Mouse (Mus musculus): ENCODE measurements at regions not wholly inside any gene's neighbourhood (a gene's known extent, or its start where the extent isn't known, plus 50 kb on each side); places are given as distances from the start of the nearest gene placed in this dataset.

DNA sequence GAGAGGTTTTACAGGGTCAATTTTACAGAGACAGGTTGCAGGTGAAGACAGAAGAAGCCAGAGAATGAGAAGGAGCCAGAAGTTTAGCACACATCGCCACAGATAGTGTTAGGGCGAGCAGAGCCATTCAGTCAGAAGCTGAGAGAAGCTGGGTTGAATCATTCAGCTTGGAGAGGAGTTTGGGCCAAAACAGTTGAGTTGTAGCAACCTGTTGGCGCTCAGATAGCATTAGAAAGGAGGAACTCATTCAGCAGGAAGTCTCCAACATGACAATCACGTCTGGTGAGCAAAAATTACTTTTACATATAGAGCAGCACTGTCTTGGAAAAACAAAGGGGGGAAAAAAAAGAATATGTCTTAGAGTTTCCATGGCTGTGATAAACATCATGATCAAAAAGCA, 53.2 kb downstream of the Fam43a start:
- DNase-seq (ENCODE audit: low read depth, low spot score): no peak

- DNase-seq (ENCODE audit: low read depth, low spot score): no peak
These were observed 54.3 kb downstream of the Fam43a start for GRCm38 (mm10) chr16:30653806-30654205.

GRCm38 (mm10) chr16:30654226-30654625, 54.7 kb downstream of the Fam43a start:
- DNase-seq (ENCODE audit: low read depth, low spot score): no peak

DNA sequence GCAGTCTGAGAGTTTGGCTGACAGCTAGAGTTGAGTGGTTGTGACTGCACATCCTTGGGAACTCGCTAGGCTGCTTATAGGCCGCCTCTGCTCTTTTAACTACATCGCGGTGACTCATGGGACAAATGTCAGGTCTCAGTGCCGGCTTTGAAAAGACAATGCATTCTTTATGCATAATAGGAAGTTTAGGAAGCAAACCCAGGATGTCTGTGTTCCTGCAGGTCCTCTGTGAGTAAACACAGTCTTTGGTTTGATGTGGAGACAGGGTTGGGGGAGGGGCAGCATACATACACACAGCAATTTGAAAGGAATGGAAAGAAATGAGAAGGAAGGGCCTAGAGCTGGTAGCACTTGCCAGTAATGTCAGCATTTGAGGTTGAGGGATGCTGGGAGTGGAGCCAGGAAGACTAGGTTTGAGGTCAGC, 56.3 kb downstream of the Fam43a start:
- no peak for DNase-seq (ENCODE audit: low read depth, low spot score)

GRCm38 (mm10) chr16:30656881-30657280, 57.4 kb downstream of the Fam43a start:
- DNase-seq (ENCODE audit: low read depth, low spot score): no peak

GRCm38 (mm10) chr16:30658921-30659320, 59.4 kb downstream of the Fam43a start:
- no peak for DNase-seq (ENCODE audit: low read depth, low spot score)

- DNase-seq (ENCODE audit: low read depth, low spot score): no peak
These were observed 61.8 kb downstream of the Fam43a start for GRCm38 (mm10) chr16:30661086-30661977.

DNA sequence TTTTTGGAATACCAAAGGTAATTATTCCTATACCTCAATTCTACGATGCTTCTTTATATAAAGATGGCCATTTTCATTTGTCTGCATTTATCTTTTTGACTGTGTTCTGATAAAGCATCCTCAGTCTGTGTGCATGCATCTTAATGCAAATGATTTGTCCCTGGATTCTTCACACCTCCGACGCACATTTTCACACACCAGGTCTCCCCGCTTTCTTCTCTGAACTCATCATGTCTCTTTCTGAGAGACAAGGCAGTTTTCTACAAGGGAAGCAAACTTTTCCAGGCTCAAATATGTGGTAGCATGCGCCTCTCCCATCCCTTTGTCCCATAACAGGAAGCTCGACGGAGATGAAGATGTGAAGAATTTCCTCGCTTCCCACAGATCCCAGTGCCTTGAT, 63.5 kb downstream of the Fam43a start:
- no peak for DNase-seq (ENCODE audit: low read depth, low spot score)

DNA sequence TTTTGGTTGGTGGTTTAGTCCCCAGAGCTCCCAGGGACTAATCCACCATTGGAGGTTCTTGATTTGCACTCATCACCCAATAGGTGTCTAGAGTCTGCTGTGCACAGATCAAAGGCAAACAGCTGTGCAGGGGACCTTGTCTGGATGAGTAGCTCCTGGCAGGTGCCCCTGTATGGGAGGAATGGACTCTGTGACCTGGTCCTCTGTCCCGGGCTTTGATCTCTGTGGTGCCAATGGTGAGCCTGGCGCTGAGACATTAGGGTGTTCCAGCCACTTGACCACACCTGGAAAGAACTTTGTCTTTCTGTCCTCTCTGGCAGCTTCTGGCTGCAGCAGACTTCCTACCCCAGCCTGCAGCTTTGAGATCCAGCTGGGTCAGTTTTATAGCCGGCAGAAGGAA, 64.4 kb downstream of the Fam43a start:
- DNase-seq (ENCODE audit: low read depth, low spot score): no peak

DNA sequence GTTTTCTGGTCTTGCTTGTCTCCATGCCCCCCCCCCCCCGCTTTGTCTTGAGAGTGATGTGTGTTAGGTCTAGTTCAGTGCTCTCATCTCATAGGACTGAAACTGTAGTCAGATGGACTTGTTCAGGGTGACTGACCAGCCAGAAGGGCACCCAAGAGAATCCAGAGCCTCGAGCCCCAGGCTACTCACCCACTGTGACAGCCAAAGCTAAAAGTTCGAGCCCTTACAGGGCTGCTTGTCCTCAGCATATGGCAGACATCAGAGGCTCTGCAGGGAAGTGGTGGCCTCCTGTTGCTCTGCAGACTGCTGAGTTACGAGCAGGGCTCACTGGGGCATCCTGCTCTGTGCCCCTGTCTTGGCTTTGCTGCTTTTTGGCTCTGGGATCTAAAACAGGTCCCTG, 64.9 kb downstream of the Fam43a start:
- DNase-seq (ENCODE audit: low read depth, low spot score): no peak

GRCm38 (mm10) chr16:30665881-30666280, 66.4 kb downstream of the Fam43a start:
- DNase-seq (ENCODE audit: low read depth, low spot score): no peak

DNA sequence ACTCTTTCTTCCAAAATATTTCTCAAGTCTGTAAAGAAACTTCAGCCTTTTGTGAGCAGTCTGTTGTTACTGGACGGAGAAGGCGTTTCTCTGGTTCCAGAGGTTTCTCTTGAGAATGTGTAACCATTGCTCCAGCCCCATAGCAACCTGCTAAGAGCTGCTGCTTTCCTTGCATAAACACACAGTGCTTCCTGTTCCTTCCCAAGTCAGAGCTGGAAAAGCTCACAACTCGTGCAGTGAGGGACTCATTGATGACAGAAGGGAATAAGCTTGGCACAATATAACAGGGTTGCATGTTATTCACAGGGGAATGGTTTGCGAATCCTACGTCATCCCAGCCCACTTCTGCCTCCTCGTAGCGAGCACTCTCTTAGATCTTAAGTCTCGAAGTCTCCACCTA, 70.4 kb downstream of the Fam43a start:
- DNase-seq (ENCODE audit: low read depth, low spot score): no peak

GRCm38 (mm10) chr16:30671584-30671983, 72.1 kb downstream of the Fam43a start:
- no peak for DNase-seq (ENCODE audit: low read depth, low spot score)

DNA sequence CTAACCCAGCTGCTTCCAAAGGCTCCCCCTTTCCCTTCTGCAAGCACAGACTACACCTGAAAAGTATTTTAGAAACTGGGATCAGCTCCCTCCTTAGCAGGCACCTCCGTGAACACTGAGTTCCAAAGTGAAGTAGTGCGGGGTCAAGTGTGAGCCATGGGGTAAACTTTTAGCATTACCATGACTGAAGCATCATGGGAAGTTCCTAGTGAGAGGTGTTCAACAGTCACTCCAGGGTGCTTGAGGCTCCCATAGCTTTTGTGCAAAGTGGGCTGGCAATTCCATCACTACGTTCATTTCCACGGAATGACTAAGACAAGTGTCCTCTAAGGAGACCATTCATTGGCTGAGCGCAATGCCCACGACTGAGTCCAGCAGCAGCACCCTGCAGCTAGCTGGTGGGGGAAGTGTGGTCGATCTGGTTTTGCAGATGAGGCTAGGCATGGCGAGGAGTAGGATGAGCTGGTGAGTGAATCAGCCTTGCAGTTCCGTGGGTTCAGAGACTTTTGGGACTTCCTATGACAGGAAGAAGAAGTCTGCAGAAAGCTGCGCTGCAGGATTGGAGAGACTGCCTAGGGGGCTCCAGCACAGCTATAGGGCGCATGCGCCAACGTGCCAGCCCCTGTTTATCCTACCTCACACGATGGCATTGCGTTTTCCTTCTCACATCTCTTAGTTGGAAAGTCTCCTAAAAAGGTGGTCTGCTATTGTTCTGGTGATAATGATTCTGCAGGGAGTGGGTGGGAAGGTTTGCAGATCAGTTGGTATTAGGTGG, 73.4 kb downstream of the Fam43a start:
- no peak for DNase-seq (ENCODE audit: low read depth, low spot score)

- DNase-seq (ENCODE audit: low read depth, low spot score): no peak
These were observed 74.1 kb downstream of the Fam43a start for GRCm38 (mm10) chr16:30673662-30674061.

- DNase-seq (ENCODE audit: low read depth, low spot score): peak; percentile 38
These were observed 76.3 kb downstream of the Fam43a start for GRCm38 (mm10) chr16:30675829-30676228.

GRCm38 (mm10) chr16:30677016-30677415, 77.5 kb downstream of the Fam43a start:
- peak; percentile 15 for DNase-seq (ENCODE audit: low read depth, low spot score)

DNA sequence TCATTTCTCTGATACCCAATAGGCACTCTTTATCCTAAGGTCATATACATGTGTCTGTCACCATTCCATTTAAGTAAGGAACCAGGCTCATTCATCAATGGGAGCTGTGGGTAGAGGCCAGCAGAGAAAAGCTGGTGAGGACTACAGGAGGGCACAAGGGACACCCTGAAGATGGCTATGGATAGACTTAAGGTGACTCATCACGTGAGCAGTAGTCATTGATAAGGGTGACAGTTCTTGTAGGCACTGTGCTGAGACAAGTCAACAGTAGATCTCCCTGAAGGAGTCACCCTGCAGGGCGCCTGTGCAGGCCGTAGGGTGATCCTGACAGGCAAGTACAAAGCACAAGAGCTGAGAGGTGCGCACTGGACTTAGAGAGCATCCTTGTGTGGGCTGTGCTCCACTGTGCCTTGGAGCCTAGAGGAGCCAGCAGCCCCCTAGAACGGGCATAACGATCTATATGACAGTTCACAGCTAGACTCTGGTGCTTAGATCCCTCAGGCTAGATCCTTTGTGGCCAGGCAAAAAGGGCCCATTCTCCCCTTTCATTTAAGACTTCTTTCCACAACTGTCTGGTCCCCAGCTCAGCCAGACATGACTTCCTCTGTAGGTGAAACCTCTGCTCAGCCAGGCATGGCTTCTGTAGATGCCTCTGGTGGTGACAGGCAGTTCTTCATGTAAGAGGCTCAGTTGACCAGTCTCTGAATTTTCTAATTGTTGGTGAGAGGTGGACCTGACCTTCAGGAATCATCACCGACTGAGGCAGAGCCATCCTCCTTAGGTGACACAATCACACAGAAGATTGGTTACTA, 78.6 kb downstream of the Fam43a start:
- DNase-seq (ENCODE audit: low read depth, low spot score): peak; percentile 83

GRCm38 (mm10) chr16:30678708-30679492, 79.4 kb downstream of the Fam43a start:
- peak; percentile 86 for DNase-seq (ENCODE audit: low read depth, low spot score)

GRCm38 (mm10) chr16:30679493-30679811, 79.9 kb downstream of the Fam43a start:
- no peak for DNase-seq (ENCODE audit: low read depth, low spot score)

DNA sequence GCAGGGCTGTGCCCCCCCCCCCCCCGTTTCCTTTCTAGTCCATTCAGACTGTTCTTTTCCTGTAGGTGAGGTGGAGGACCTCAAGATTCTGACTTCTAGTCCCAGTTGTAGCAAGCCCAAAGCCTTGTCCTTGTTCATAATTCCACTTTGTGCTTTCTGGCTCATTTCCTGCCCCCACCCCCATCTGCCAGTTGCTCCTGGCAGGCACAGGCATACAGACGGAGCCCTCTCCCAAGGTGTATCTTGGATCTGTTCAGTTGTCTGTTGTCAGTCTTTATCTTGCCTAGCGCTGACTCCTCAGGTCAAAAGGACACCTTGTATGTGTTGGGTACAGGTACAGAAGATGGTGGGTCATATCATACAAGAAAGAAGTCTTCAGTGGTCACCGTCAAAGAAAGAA, 81.9 kb downstream of the Fam43a start:
- no peak for DNase-seq (ENCODE audit: low read depth, low spot score)

All from A20 (cell line).